Mouse (Mus musculus): Measurements from ENCODE around the gene Iqcf5. TPM values are rescaled to one million over a fixed set of nuclear protein-coding genes. Genes with fewer than 3 reads are reported as not detected.

Gene Iqcf5
- polyA plus RNA-seq (2014; fragmentation: Illumina TruSeq; extraction: RNeasy Lipid Tissue Mini Kit (QIAGEN cat#74804); ENCODE audit: low read depth, low replicate concordance): 144 TPM

DNA sequence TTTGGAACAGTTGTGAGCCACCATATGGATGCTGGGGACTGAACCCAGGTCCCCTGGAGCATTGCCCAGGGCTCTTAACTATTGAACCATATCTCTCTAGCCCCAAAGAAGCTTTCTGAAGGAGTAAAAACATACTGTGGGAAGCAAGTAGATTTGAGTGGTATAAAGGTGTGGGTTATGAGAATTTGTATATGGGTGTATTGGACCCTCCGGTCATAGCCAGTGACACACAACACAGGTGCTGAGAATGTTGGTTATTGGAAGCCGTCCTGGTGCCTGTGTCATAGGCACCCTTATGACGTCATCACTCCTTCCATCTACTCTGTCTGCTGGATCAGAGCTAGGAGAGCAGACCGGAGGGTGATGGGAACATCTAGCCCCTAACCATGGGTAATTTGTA, at the start of gene Iqcf5:
TSS of gene Iqcf5 (plus strand) at position 301 of the 400 bp plus-strand sequence.

DNA sequence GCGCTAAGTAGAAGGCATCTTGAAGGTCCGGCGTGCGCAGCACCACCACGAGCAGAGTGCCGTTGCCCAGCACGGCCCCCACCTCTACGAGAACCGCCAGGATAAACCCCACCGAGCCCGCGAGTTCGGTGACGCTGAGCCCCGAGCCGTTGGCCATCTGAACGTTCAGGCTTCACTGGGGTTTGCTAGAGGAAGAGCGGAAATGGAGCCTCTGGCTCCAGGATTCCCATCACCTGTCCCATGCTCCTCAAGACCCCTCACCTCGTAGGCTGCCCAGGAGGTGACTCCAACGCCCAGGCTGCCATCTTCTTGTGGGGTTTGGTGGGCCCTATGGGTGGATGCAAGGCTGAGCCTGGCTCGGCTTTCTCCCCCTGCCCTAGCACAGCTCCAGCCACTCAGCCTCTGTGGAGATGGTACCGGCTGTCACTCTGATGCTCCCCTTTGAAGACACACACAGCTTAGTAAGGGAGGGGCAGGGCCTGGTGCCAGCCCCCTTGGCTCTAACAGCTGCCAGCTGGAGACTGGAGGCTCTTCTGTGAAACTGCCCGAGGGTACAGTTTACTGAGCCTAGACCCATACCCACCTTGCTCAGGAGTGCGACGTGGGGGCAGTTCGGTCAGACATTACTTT, 48.7 kb upstream of the Iqcf5 start, which contains the start of gene Gpr62:
TSS of gene Gpr62 (minus strand) at position 368 of the 630 bp plus-strand sequence.

GRCm38 (mm10) chr9:106475663-106476001, 38.7 kb upstream of the Iqcf5 start, which contains the start of gene Rrp9:
Gene Rrp9 (plus strand): TSS chr9:106475963.

DNA sequence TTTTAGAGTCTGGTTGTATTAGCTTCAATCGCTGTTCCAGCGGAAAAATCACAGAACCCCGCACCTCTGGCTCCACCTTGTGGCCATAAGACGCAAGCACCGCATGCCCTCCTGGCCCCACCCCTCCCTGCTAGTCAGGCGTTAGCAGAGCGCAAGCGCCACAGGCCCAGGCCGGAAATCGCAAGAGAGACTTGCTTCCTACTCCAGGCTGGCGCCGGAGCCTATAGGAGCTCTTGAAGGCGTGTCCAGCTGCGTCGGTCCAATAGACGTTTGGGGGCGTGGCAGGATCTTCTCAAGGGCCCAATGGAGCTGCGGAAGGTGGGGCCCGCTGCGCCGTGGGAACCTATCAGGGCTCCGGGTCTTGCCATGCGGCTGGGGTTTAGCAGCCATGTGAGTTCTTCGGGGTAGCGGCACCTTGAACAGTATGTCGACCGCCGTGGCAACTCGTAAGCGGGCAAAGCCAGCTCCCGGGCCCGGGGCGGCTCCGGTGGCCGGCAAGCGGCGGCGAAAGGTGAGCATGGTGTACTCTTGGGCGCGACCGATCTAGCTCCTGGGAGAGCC, 37.4 kb upstream of the Iqcf5 start, which contains the start of gene Parp3:
TSS of gene Parp3 (minus strand) at position 26 of the 561 bp plus-strand sequence.

GRCm38 (mm10) chr9:106499667-106500066, 14.7 kb upstream of the Iqcf5 start, which contains the start of gene Iqcf1:
Gene Iqcf1 (plus strand): TSS chr9:106499967.

GRCm38 (mm10) chr9:106561531-106561930, 47.2 kb downstream of the Iqcf5 start, which contains the start of gene Iqcf3:
Gene Iqcf3 (minus strand): TSS chr9:106561631.

Other genes starting within 250 kb of the Iqcf5 start
- 4.0 TPM for gene Poc1a, start 233.5 kb upstream of the Iqcf5 start, polyA plus RNA-seq (2014; fragmentation: Illumina TruSeq; extraction: RNeasy Lipid Tissue Mini Kit (QIAGEN cat#74804); ENCODE audit: low read depth, low replicate concordance)
- gene Dusp7, start 145.9 kb upstream of the Iqcf5 start, polyA plus RNA-seq (2014; fragmentation: Illumina TruSeq; extraction: RNeasy Lipid Tissue Mini Kit (QIAGEN cat#74804); ENCODE audit: low read depth, low replicate concordance): 1.4 TPM
- gene Rpl29, start 85.1 kb upstream of the Iqcf5 start, polyA plus RNA-seq (2014; fragmentation: Illumina TruSeq; extraction: RNeasy Lipid Tissue Mini Kit (QIAGEN cat#74804); ENCODE audit: low read depth, low replicate concordance): 24.2 TPM
- gene Acy1, start 76.3 kb upstream of the Iqcf5 start, polyA plus RNA-seq (2014; fragmentation: Illumina TruSeq; extraction: RNeasy Lipid Tissue Mini Kit (QIAGEN cat#74804); ENCODE audit: low read depth, low replicate concordance): 0.17 TPM
- 4.2 TPM for gene Abhd14b, start 67.1 kb upstream of the Iqcf5 start, polyA plus RNA-seq (2014; fragmentation: Illumina TruSeq; extraction: RNeasy Lipid Tissue Mini Kit (QIAGEN cat#74804); ENCODE audit: low read depth, low replicate concordance)
- gene Abhd14a, start 66.9 kb upstream of the Iqcf5 start, polyA plus RNA-seq (2014; fragmentation: Illumina TruSeq; extraction: RNeasy Lipid Tissue Mini Kit (QIAGEN cat#74804); ENCODE audit: low read depth, low replicate concordance): 6.0 TPM
- 1.0 TPM for gene Pcbp4, start 61.3 kb upstream of the Iqcf5 start, polyA plus RNA-seq (2014; fragmentation: Illumina TruSeq; extraction: RNeasy Lipid Tissue Mini Kit (QIAGEN cat#74804); ENCODE audit: low read depth, low replicate concordance)
- gene Gpr62, start 48.6 kb upstream of the Iqcf5 start, polyA plus RNA-seq (2014; fragmentation: Illumina TruSeq; extraction: RNeasy Lipid Tissue Mini Kit (QIAGEN cat#74804); ENCODE audit: low read depth, low replicate concordance): 8.2 TPM
- gene Rrp9, start 38.6 kb upstream of the Iqcf5 start, polyA plus RNA-seq (2014; fragmentation: Illumina TruSeq; extraction: RNeasy Lipid Tissue Mini Kit (QIAGEN cat#74804); ENCODE audit: low read depth, low replicate concordance): 1.6 TPM
- 1.8 TPM for gene Parp3, start 37.6 kb upstream of the Iqcf5 start, polyA plus RNA-seq (2014; fragmentation: Illumina TruSeq; extraction: RNeasy Lipid Tissue Mini Kit (QIAGEN cat#74804); ENCODE audit: low read depth, low replicate concordance)
- 87.2 TPM for gene Iqcf1, start 14.6 kb upstream of the Iqcf5 start, polyA plus RNA-seq (2014; fragmentation: Illumina TruSeq; extraction: RNeasy Lipid Tissue Mini Kit (QIAGEN cat#74804); ENCODE audit: low read depth, low replicate concordance)
- 2,377 TPM for gene Iqcf3, start 47.1 kb downstream of the Iqcf5 start, polyA plus RNA-seq (2014; fragmentation: Illumina TruSeq; extraction: RNeasy Lipid Tissue Mini Kit (QIAGEN cat#74804); ENCODE audit: low read depth, low replicate concordance)
- 679 TPM for gene Iqcf4, start 56.4 kb downstream of the Iqcf5 start, polyA plus RNA-seq (2014; fragmentation: Illumina TruSeq; extraction: RNeasy Lipid Tissue Mini Kit (QIAGEN cat#74804); ENCODE audit: low read depth, low replicate concordance)
- gene Iqcf6, start 112.0 kb downstream of the Iqcf5 start, polyA plus RNA-seq (2014; fragmentation: Illumina TruSeq; extraction: RNeasy Lipid Tissue Mini Kit (QIAGEN cat#74804); ENCODE audit: low read depth, low replicate concordance): 4.1 TPM
- gene Grm2, start 141.5 kb downstream of the Iqcf5 start, polyA plus RNA-seq (2014; fragmentation: Illumina TruSeq; extraction: RNeasy Lipid Tissue Mini Kit (QIAGEN cat#74804); ENCODE audit: low read depth, low replicate concordance): not detected
- 5.9 TPM for gene Tex264, start 171.4 kb downstream of the Iqcf5 start, polyA plus RNA-seq (2014; fragmentation: Illumina TruSeq; extraction: RNeasy Lipid Tissue Mini Kit (QIAGEN cat#74804); ENCODE audit: low read depth, low replicate concordance)